Mouse (Mus musculus) bone marrow macrophage, adult 2 months (primary cell): Measurements from ENCODE around the gene Tedc1.

Source experiments
- CTCF ChIP-seq: IDR thresholded peaks from 2 replicates; pipeline ENCODE4 v1.5.1; 2012; ENCODE audit warnings: low read depth, mild to moderate bottlenecking, low read length, moderate library complexity
- POLR2A ChIP-seq: IDR thresholded peaks from 2 replicates; pipeline ENCODE4 v1.6.1; 2012; ENCODE audit warnings: mild to moderate bottlenecking, low read depth, low read length, borderline replicate concordance

DNA sequence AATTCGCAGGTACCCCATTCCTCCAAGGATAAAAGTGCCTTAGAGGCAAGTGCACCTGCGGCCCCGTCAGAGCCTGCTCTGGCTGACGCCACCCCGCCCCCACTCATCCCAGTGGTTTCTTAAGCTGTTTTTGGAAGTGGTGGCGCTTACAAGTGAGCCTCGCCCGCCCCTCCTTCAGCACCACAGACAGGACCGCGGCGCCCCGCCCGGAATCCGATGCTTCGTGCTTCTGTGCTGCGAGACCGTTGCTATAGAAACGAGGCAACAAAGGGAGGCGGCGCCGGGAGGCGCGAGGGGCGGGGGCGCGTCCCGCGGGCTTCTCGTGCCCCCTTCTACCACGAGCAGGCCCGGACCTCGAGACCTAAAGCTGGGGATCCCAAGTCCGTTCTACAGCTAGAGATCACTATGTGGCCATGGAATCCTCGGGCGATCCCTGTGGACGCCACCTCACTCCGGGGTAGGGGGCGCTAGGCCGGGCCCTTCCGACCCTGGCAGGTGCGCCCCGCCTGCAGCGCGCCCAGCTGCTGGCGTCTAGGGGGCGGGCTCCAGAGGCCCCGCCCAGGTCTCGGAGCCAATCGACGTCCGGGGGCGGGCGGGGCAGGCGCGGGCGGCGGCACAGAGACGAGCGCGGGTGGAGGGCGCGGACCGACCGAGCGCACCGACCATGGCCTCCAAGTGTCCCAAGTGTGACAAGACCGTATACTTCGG, 16.2 kb upstream of the Tedc1 start, which contains the start of gene Crip2:
- no peak for TF ChIP-seq POLR2A
- TF ChIP-seq CTCF: no peak
